Mouse (Mus musculus) midbrain, embryonic 11.5 days (tissue): ENCODE results near the gene Plcb1. TPM values are rescaled to one million over a fixed set of nuclear protein-coding genes. Genes with fewer than 3 reads are reported as not detected.

Experiments used
- ATAC-seq: fragments of 200-750 bp; cut with Nextera tagmentation; 2 replicates; pipeline ENCODE4 v1.8.0; 2017; ENCODE audit warnings: moderate TSS enrichment, moderate library complexity; ENCODE audit not compliant: low FRiP score
- DNase-seq: peaks from one replicate; pipeline ENCODE4 v3.0.0; 2015; ENCODE audit warnings: low spot score; ENCODE audit errors: missing footprints
- H3K27ac ChIP-seq: fragments of 300-500 bp; sonication (generic); 2 replicates; pipeline ENCODE4 v1.5.1; 2014; ENCODE audit warnings: low read depth, low read length
- H3K27me3 ChIP-seq: fragments of 300-500 bp; sonication (generic); 2 replicates; pipeline ENCODE4 v1.6.1; 2014; ENCODE audit warnings: mild to moderate bottlenecking, low read length, moderate library complexity, mixed read lengths; ENCODE audit not compliant: control insufficient read depth, insufficient read depth
- H3K36me3 ChIP-seq: fragments of 300-500 bp; sonication (generic); 2 replicates; pipeline ENCODE4 v1.6.1; 2014; ENCODE audit warnings: mild to moderate bottlenecking, low read length, moderate library complexity, mixed read lengths; ENCODE audit not compliant: control insufficient read depth, insufficient read depth
- H3K4me1 ChIP-seq: fragments of 300-500 bp; sonication (generic); 2 replicates; pipeline ENCODE4 v1.6.1; 2014; ENCODE audit warnings: low read length; ENCODE audit not compliant: control insufficient read depth, insufficient read depth
- H3K4me2 ChIP-seq: fragments of 300-500 bp; sonication (generic); 2 replicates; pipeline ENCODE4 v1.6.1; 2014; ENCODE audit warnings: mild to moderate bottlenecking, moderate library complexity
- H3K4me3 ChIP-seq: fragments of 300-500 bp; sonication (generic); 2 replicates; pipeline ENCODE4 v1.5.1; 2014; ENCODE audit warnings: low read depth, low read length
- H3K9ac ChIP-seq: fragments of 300-500 bp; sonication (generic); 2 replicates; pipeline ENCODE4 v1.6.1; 2014; ENCODE audit warnings: low read length
- H3K9me3 ChIP-seq: fragments of 300-500 bp; sonication (generic); 2 replicates; pipeline ENCODE4 v1.6.1; 2016; ENCODE audit warnings: low read length; ENCODE audit not compliant: control insufficient read depth
- WGBS: fragments of 180-500 bp; shearing (Covaris S2); extraction: QIAGEN DNeasy Blood & Tissue Kit; methylation state at CpG from one replicate; pipeline ENCODE4 v1.1.7; 2014; 5-methylcytosine and 5-hydroxymethylcytosine counted together
- polyA plus RNA-seq: library from polyadenylated mRNA; unstranded; fragments of >200 nt; fragmentation: Nextera tagmentation; extraction: Ambion mirVana; gene quantifications from 2 replicates; pipeline ENCODE4 v1.2.1, GENCODE M21; 2014

Plcb1 gene
- polyA plus RNA-seq, 1 experiment from 2014 or later: 6.1 TPM

GRCm38 (mm10) chr2:134787336-134788095, 1.6 kb downstream of the Plcb1 start:
- DNase-seq (peak; percentile 85), ATAC-seq (no peak)
- Histone ChIP-seq H3K4me3 (peak overlapping the region; percentile 63; the same call in 1 of the 2 replicates), H3K9me3 (no peaks in the 10 kb centered on the region), H3K36me3 (no peaks in the 10 kb centered on the region), H3K27me3 (peaks cover 11% of the 10 kb centered on the region), H3K4me2 (peak overlapping the region; percentile 97), H3K27ac (no peak overlapping the region), H3K9ac (no peak overlapping the region), H3K4me1 (peaks cover 7% of the 10 kb centered on the region)
- WGBS: 61% methylated on average over 12 of the region's 12 CpGs

- Histone ChIP-seq H3K36me3 (no peaks in the 10 kb centered on the region), H3K27me3 (no peaks in the 10 kb centered on the region), H3K9ac (no peak overlapping the region), H3K4me3 (no peak overlapping the region), H3K27ac (no peak overlapping the region), H3K4me2 (no peak overlapping the region), H3K9me3 (no peaks in the 10 kb centered on the region), H3K4me1 (no peaks in the 10 kb centered on the region)
- DNase-seq: no peak
- no peak for ATAC-seq
- whole genome bisulfite sequencing: 85% methylated on average over 7 of the region's 7 CpGs
Observed at GRCm38 (mm10) chr2:134792926-134793325, 7.1 kb downstream of the Plcb1 start.

GRCm38 (mm10) chr2:134800226-134800625, 14.4 kb downstream of the Plcb1 start:
- H3K4me2 ChIP-seq: no peak overlapping the region
- H3K27me3 ChIP-seq: no peaks in the 10 kb centered on the region
- H3K4me3 ChIP-seq: no peak overlapping the region
- H3K9me3 ChIP-seq: no peaks in the 10 kb centered on the region
- H3K9ac ChIP-seq: no peak overlapping the region
- H3K4me1 ChIP-seq: no peaks in the 10 kb centered on the region
- ATAC-seq (no peak), DNase-seq (no peak)
- H3K36me3 ChIP-seq: no peaks in the 10 kb centered on the region
- WGBS: 84% methylated on average over 1 of the region's 1 CpGs
- H3K27ac ChIP-seq: no peak overlapping the region

GRCm38 (mm10) chr2:134816383-134816782, 30.5 kb downstream of the Plcb1 start:
- Histone ChIP-seq H3K4me2 (no peak overlapping the region), H3K9ac (no peak overlapping the region), H3K27me3 (no peaks in the 10 kb centered on the region), H3K27ac (no peak overlapping the region), H3K36me3 (no peaks in the 10 kb centered on the region), H3K4me3 (no peak overlapping the region), H3K4me1 (no peaks in the 10 kb centered on the region), H3K9me3 (no peaks in the 10 kb centered on the region)
- no peak for ATAC-seq
- DNase-seq: no peak
- 89% methylated on average over 11 of the region's 11 CpGs for WGBS

GRCm38 (mm10) chr2:134817058-134817840, 31.4 kb downstream of the Plcb1 start:
- WGBS: 88% methylated on average over 7 of the region's 7 CpGs
- ATAC-seq: no peak

GRCm38 (mm10) chr2:134821176-134821575, 35.3 kb downstream of the Plcb1 start:
- Histone ChIP-seq H3K27ac (no peak overlapping the region), H3K4me2 (no peak overlapping the region), H3K4me1 (peaks cover 4% of the 10 kb centered on the region), H3K27me3 (no peaks in the 10 kb centered on the region), H3K4me3 (no peak overlapping the region), H3K9me3 (no peaks in the 10 kb centered on the region), H3K9ac (no peak overlapping the region), H3K36me3 (no peaks in the 10 kb centered on the region)
- DNase-seq (no peak), ATAC-seq (no peak)
- 85% methylated on average over 6 of the region's 6 CpGs for WGBS

More at GRCm38 (mm10) chr2:134817058-134817840, 31.4 kb downstream of the Plcb1 start:
- no peaks in the 10 kb centered on the region for H3K27me3 ChIP-seq
- H3K36me3 ChIP-seq: no peaks in the 10 kb centered on the region
- H3K9me3 ChIP-seq: no peaks in the 10 kb centered on the region
- no peak for DNase-seq
- no peak overlapping the region for H3K27ac ChIP-seq
- no peak overlapping the region for H3K4me2 ChIP-seq
- no peak overlapping the region for H3K9ac ChIP-seq
- no peaks in the 10 kb centered on the region for H3K4me1 ChIP-seq
- H3K4me3 ChIP-seq: no peak overlapping the region

- H3K27me3 ChIP-seq: no peaks in the 10 kb centered on the region
- DNase-seq: no peak
- H3K9ac ChIP-seq: no peak overlapping the region
- H3K36me3 ChIP-seq: no peaks in the 10 kb centered on the region
- WGBS: 70% methylated on average over 7 of the region's 7 CpGs
- H3K4me1 ChIP-seq: peaks cover 8% of the 10 kb centered on the region
- no peak overlapping the region for H3K4me3 ChIP-seq
- H3K4me2 ChIP-seq: no peak overlapping the region
- no peak overlapping the region for H3K27ac ChIP-seq
- ATAC-seq: no peak
- no peaks in the 10 kb centered on the region for H3K9me3 ChIP-seq
Observed at GRCm38 (mm10) chr2:134825645-134826044, 39.8 kb downstream of the Plcb1 start.

- peak; percentile 86 for DNase-seq
- Histone ChIP-seq H3K9ac (no peak overlapping the region), H3K27ac (no peak overlapping the region), H3K4me1 (peaks cover 8% of the 10 kb centered on the region), H3K36me3 (no peaks in the 10 kb centered on the region), H3K4me3 (no peak overlapping the region), H3K4me2 (no peak overlapping the region), H3K9me3 (no peaks in the 10 kb centered on the region), H3K27me3 (no peaks in the 10 kb centered on the region)
- 50% methylated on average over 8 of the region's 8 CpGs for WGBS
- ATAC-seq: peak; percentile 52
Observed at GRCm38 (mm10) chr2:134826111-134827005, 40.5 kb downstream of the Plcb1 start.
